Mouse (Mus musculus) embryonic facial prominence, embryonic 14.5 days (tissue): ENCODE measurements around the gene Dock7. TPM values are rescaled to one million over a fixed set of nuclear protein-coding genes. Genes with fewer than 3 reads are reported as not detected.
A peak's percentile ranks its signal among the peaks of the same experiment; 100 is the strongest.

Experiments used
- ATAC-seq: fragments of 200-750 bp; cut with Nextera tagmentation; 2 replicates; pipeline ENCODE4 v1.8.0; 2017; ENCODE audit warnings: low read depth, moderate number of reproducible peaks, moderate TSS enrichment
- DNase-seq: peaks from one replicate; pipeline ENCODE4 v3.0.0-alpha.2; 2015; ENCODE audit warnings: low spot score
- H3K27ac ChIP-seq: fragments of 300-500 bp; sonication (generic); replicated peaks from 2 replicates; pipeline ENCODE4 v1.5.1; 2014; ENCODE audit warnings: low read depth, mild to moderate bottlenecking, low read length, moderate library complexity
- H3K27me3 ChIP-seq: fragments of 300-500 bp; sonication (generic); replicated peaks from 2 replicates; pipeline ENCODE4 v1.6.1; 2014; ENCODE audit warnings: low read length; ENCODE audit not compliant: control insufficient read depth, insufficient read depth
- H3K36me3 ChIP-seq: fragments of 300-500 bp; sonication (generic); 2 replicates; pipeline ENCODE4 v1.6.1; 2014; ENCODE audit warnings: low read length, mixed read lengths; ENCODE audit not compliant: control insufficient read depth, insufficient read depth
- H3K4me1 ChIP-seq: fragments of 300-500 bp; sonication (generic); 2 replicates; pipeline ENCODE4 v1.6.1; 2014; ENCODE audit warnings: antibody characterized with exemption, low read length; ENCODE audit not compliant: control insufficient read depth, insufficient read depth
- H3K4me2 ChIP-seq: fragments of 300-500 bp; sonication (generic); 2 replicates; pipeline ENCODE4 v1.6.1; 2014; ENCODE audit warnings: low read depth, mild to moderate bottlenecking, low read length, moderate library complexity, mixed read lengths
- H3K4me3 ChIP-seq: fragments of 300-500 bp; sonication (generic); 2 replicates; pipeline ENCODE4 v1.5.1; 2014; ENCODE audit warnings: low read depth, mild to moderate bottlenecking, low read length
- H3K9ac ChIP-seq: fragments of 300-500 bp; sonication (generic); 2 replicates; pipeline ENCODE4 v1.6.1; 2014; ENCODE audit warnings: low read depth, mild to moderate bottlenecking, low read length, moderate library complexity, mixed read lengths
- H3K9me3 ChIP-seq: fragments of 300-500 bp; sonication (generic); 2 replicates; pipeline ENCODE4 v1.6.1; 2016; ENCODE audit warnings: low read length; ENCODE audit not compliant: control insufficient read depth
- WGBS: fragments of 180-500 bp; shearing (Covaris S2); extraction: QIAGEN DNeasy Blood & Tissue Kit; methylation state at CpG from one replicate; pipeline ENCODE4 v1.1.7; 2014; 5-methylcytosine and 5-hydroxymethylcytosine counted together
- polyA plus RNA-seq: library from polyadenylated mRNA; unstranded; fragments of >200 nt; fragmentation: Nextera tagmentation; extraction: Ambion mirVana; gene quantifications from 2 replicates; pipeline ENCODE4 v1.2.1, GENCODE M21; 2014

The Dock7 gene
- 65.4 and 71.3 TPM in 2 replicates for polyA plus RNA-seq

GRCm38 (mm10) chr4:99120211-99121122 is at the start of gene Dock7:
TSS of gene Dock7 (minus strand) at chr4:99120915.
- Histone ChIP-seq H3K36me3 (no peaks in the 10 kb centered on the region), H3K9me3 (no peaks in the 10 kb centered on the region), H3K4me3 (peak within 1 kb of the TSS; percentile 94), H3K27ac (peak within 1 kb of the TSS; percentile 81), H3K27me3 (no peaks in the 10 kb centered on the region), H3K4me2 (peak within 1 kb of the TSS; percentile 66), H3K9ac (peak within 1 kb of the TSS; percentile 99), H3K4me1 (peaks cover 24% of the 10 kb centered on the region)
- WGBS = under 1% methylated on average over 24 of the region's 117 CpGs
- DNase-seq (peak; percentile 91), ATAC-seq (peak; percentile 97)

DNA sequence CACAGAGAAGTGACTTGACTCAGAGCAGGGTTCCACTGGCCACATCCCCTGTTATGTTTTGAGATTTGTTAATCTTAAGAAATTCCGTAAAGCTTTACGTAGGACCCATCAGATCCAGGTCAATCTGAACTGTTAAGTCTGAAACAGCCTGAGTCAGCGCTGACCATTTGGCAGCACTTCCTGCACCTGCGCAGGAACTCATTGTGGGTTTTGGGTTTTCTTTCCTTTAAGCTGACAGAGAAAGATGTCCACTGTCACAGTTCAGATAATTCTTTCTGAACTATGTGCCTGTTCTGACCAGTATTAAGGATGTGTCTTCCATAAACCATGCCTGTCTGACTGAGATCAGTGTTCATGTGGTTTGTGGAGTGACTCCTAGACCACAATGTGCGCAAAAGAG is 48.2 kb upstream of the Dock7 start:
- H3K27me3 ChIP-seq = no peaks in the 10 kb centered on the region
- no peak overlapping the region for H3K4me2 ChIP-seq
- H3K36me3 ChIP-seq = no peaks in the 10 kb centered on the region
- no peak overlapping the region for H3K9ac ChIP-seq
- WGBS = 93% methylated on average over 5 of the region's 5 CpGs
- peaks cover 3% of the 10 kb centered on the region; the same call in 1 of the 2 replicates for H3K4me1 ChIP-seq
- H3K4me3 ChIP-seq = no peak overlapping the region
- H3K9me3 ChIP-seq = no peaks in the 10 kb centered on the region
- DNase-seq = no peak
- ATAC-seq = no peak
- H3K27ac ChIP-seq = no peak overlapping the region

GRCm38 (mm10) chr4:99163547-99163946 is 42.8 kb upstream of the Dock7 start:
- WGBS = 22% methylated on average over 4 of the region's 4 CpGs
- DNase-seq (peak; percentile 70), ATAC-seq (peak; percentile 41; the same call in 1 of the 2 replicates)
- peaks cover 16% of the 10 kb centered on the region for H3K4me1 ChIP-seq
- H3K9ac ChIP-seq = no peak overlapping the region
- no peak overlapping the region for H3K27ac ChIP-seq
- no peaks in the 10 kb centered on the region for H3K27me3 ChIP-seq
- no peak overlapping the region for H3K4me3 ChIP-seq
- no peak overlapping the region for H3K4me2 ChIP-seq
- no peaks in the 10 kb centered on the region for H3K36me3 ChIP-seq
- no peaks in the 10 kb centered on the region for H3K9me3 ChIP-seq

- H3K9me3 ChIP-seq = no peaks in the 10 kb centered on the region
- H3K27ac ChIP-seq = no peak overlapping the region
- H3K4me3 ChIP-seq = no peak overlapping the region
- no peaks in the 10 kb centered on the region for H3K36me3 ChIP-seq
- 40% methylated on average over 9 of the region's 9 CpGs for WGBS
- H3K4me1 ChIP-seq = peaks cover 16% of the 10 kb centered on the region
- DNase-seq = no peak
- peak overlapping the region; percentile 10; the same call in 1 of the 2 replicates for H3K4me2 ChIP-seq
- H3K9ac ChIP-seq = no peak overlapping the region
- no peaks in the 10 kb centered on the region for H3K27me3 ChIP-seq
- no peak for ATAC-seq
These were observed 42.3 kb upstream of the Dock7 start for GRCm38 (mm10) chr4:99163001-99163400.

DNA sequence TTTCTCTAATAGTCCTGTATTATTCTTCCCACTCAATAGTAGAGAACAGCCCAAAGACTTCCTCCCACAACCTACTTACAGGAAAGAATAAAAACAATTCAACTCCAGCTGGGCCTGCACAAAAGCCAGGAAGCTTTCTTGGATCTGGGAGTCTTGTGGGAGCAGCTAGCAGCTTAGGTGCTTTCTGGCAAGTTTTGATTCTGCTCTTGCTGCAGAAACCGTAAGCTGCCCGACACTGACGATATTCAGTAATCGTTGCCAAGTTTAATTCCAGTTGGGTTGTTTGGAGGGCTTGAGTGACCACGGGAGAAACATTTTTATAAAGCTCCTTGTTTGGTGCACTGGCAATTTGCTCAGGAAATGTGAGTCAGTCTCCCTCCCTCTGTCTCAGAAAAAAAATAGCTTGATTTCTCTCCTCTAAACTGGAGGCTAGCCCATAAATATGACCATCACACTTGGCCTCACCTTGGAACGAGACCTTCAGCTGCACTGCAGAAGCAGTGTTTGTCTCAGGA is 40.8 kb upstream of the Dock7 start:
- 0 out of 2 replicates have a peak, but pooled peaks have one; percentile 7 for ATAC-seq
- Histone ChIP-seq H3K36me3 (no peaks in the 10 kb centered on the region), H3K27ac (peak overlapping the region; percentile 44; the same call in 1 of the 2 replicates), H3K4me3 (no peak overlapping the region), H3K9ac (no peak overlapping the region), H3K4me2 (peak overlapping the region; percentile 23; the same call in 1 of the 2 replicates), H3K9me3 (no peaks in the 10 kb centered on the region), H3K4me1 (peaks cover 13% of the 10 kb centered on the region), H3K27me3 (no peaks in the 10 kb centered on the region)
- DNase-seq = peak; percentile 81
- WGBS = 21% methylated on average over 6 of the region's 6 CpGs

GRCm38 (mm10) chr4:99160899-99161298 is 40.2 kb upstream of the Dock7 start:
- ATAC-seq (no peak), DNase-seq (no peak)
- no peaks in the 10 kb centered on the region for H3K27me3 ChIP-seq
- 36% methylated on average over 5 of the region's 5 CpGs for WGBS
- no peak overlapping the region for H3K27ac ChIP-seq
- H3K36me3 ChIP-seq = no peaks in the 10 kb centered on the region
- no peak overlapping the region for H3K4me3 ChIP-seq
- H3K4me2 ChIP-seq = no peak overlapping the region
- H3K4me1 ChIP-seq = peaks cover 13% of the 10 kb centered on the region
- H3K9me3 ChIP-seq = no peaks in the 10 kb centered on the region
- no peak overlapping the region for H3K9ac ChIP-seq

DNA sequence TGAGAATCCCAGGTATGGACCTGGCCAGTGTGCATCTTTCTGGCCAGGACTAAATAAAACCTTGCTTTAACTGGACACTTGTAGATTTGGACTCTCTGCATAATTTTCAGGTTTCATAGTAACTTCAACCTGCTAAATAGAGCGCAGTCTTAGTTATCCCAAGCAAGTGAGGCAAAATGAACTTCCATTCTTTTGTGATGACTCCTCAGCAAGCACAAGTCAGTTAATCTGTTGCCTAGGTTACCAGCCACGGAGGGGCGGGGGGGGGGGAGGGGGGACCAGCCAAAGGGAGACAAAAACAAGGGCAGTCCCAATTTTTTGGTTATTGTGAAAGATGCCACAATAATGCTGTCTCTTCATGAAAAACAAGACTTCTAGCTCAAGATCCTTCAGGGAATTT is 39.7 kb upstream of the Dock7 start:
- peaks cover 13% of the 10 kb centered on the region for H3K4me1 ChIP-seq
- ATAC-seq (no peak), DNase-seq (no peak)
- H3K27me3 ChIP-seq = no peaks in the 10 kb centered on the region
- no peak overlapping the region for H3K4me3 ChIP-seq
- no peak overlapping the region for H3K27ac ChIP-seq
- H3K9me3 ChIP-seq = no peaks in the 10 kb centered on the region
- H3K9ac ChIP-seq = no peak overlapping the region
- no peak overlapping the region for H3K4me2 ChIP-seq
- H3K36me3 ChIP-seq = no peaks in the 10 kb centered on the region
- 22% methylated on average over 3 of the region's 3 CpGs for WGBS

GRCm38 (mm10) chr4:99158495-99158894 is 37.8 kb upstream of the Dock7 start:
- no peak overlapping the region for H3K27ac ChIP-seq
- H3K9ac ChIP-seq = no peak overlapping the region
- DNase-seq = no peak
- ATAC-seq = no peak
- peaks cover 13% of the 10 kb centered on the region for H3K4me1 ChIP-seq
- H3K4me2 ChIP-seq = no peak overlapping the region
- H3K36me3 ChIP-seq = no peaks in the 10 kb centered on the region
- 83% methylated on average over 5 of the region's 5 CpGs for WGBS
- H3K4me3 ChIP-seq = no peak overlapping the region
- no peaks in the 10 kb centered on the region for H3K27me3 ChIP-seq
- no peaks in the 10 kb centered on the region for H3K9me3 ChIP-seq
